Mouse (Mus musculus) heart, adult 2 months (tissue): Measurements from ENCODE around the gene Btnl2.

Source experiments
- CTCF ChIP-seq: fragments of 200-600 bp; IDR thresholded peaks from 2 replicates; pipeline ENCODE4 v1.8.1; 2022; ENCODE audit warnings: antibody characterized with exemption, mild to moderate bottlenecking, moderate library complexity
- EP300 ChIP-seq: fragments of 200-500 bp; IDR thresholded peaks from 2 replicates; pipeline ENCODE4 v1.6.1; 2011; ENCODE audit warnings: low read depth, low read length, control low read depth; ENCODE audit not compliant: insufficient read depth
- POLR2A ChIP-seq: fragments of 200-500 bp; IDR thresholded peaks from 2 replicates; pipeline ENCODE4 v1.6.1; 2011; ENCODE audit warnings: mild to moderate bottlenecking, low read depth, low read length, control low read depth; ENCODE audit not compliant: insufficient read depth

DNA sequence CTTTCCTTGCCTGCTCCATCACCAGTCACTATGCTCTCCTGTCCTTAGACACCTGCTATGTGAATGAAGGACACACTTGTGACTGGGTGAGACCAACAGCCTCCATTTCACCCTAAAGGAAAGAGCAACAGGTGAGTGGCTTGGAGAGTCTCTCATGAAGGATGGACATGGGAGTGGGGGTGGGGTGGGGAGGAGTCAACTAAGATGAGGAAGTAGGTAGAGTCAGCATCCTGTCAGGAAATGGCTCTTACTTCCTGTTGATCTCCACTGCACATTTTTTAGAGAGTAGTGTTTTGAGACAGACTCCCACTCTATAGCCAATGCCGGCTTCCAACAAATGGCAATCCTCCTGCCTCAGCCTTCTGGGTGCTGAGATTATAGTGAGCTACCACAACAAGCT lies 318 bp downstream of the Btnl2 start:
- TF ChIP-seq EP300 (no peak), CTCF (no peak), POLR2A (no peak)
